Mouse (Mus musculus) neural tube, embryonic 11.5 days (tissue): ENCODE measurements around the gene Tcf20. TPM values are rescaled to one million over a fixed set of nuclear protein-coding genes. Genes with fewer than 3 reads are reported as not detected.
A peak's percentile ranks its signal among the peaks of the same experiment; 100 is the strongest.

ENCODE experiments used
- ATAC-seq: fragments of 200-750 bp; cut with Nextera tagmentation; 2 replicates; pipeline ENCODE4 v1.8.0; 2017; ENCODE audit warnings: moderate number of reproducible peaks, mild to moderate bottlenecking, moderate TSS enrichment, moderate library complexity; ENCODE audit not compliant: insufficient read depth, low FRiP score, low TSS enrichment
- DNase-seq: peaks from one replicate; pipeline ENCODE4 v3.0.0-alpha.2; 2015; ENCODE audit warnings: low spot score
- H3K27ac ChIP-seq: fragments of 300-500 bp; sonication (generic); 2 replicates; pipeline ENCODE4 v1.5.1; 2014; ENCODE audit warnings: low read depth, mild to moderate bottlenecking, low read length
- H3K27me3 ChIP-seq: fragments of 300-500 bp; sonication (generic); 2 replicates; pipeline ENCODE4 v1.6.1; 2014; ENCODE audit warnings: mild to moderate bottlenecking, low read length, mixed read lengths; ENCODE audit not compliant: control insufficient read depth, insufficient read depth
- H3K36me3 ChIP-seq: fragments of 300-500 bp; sonication (generic); 2 replicates; pipeline ENCODE4 v1.6.1; 2014; ENCODE audit warnings: mild to moderate bottlenecking, low read length, moderate library complexity, mixed read lengths; ENCODE audit not compliant: control insufficient read depth, insufficient read depth
- H3K4me1 ChIP-seq: fragments of 300-500 bp; sonication (generic); 2 replicates; pipeline ENCODE4 v1.6.1; 2014; ENCODE audit warnings: low read length, mixed read lengths; ENCODE audit not compliant: control insufficient read depth, insufficient read depth
- H3K4me2 ChIP-seq: fragments of 300-500 bp; sonication (generic); 2 replicates; pipeline ENCODE4 v1.6.1; 2014; ENCODE audit warnings: low read depth, mild to moderate bottlenecking, moderate library complexity
- H3K4me3 ChIP-seq: fragments of 300-500 bp; sonication (generic); 2 replicates; pipeline ENCODE4 v1.5.1; 2014; ENCODE audit warnings: low read depth, low read length
- H3K9ac ChIP-seq: fragments of 300-500 bp; sonication (generic); 2 replicates; pipeline ENCODE4 v1.6.1; 2014; ENCODE audit warnings: mild to moderate bottlenecking, low read length
- H3K9me3 ChIP-seq: fragments of 300-500 bp; sonication (generic); 2 replicates; pipeline ENCODE4 v1.6.1; 2016; ENCODE audit warnings: low read length; ENCODE audit not compliant: control insufficient read depth
- WGBS: fragments of 180-500 bp; shearing (Covaris S2); extraction: QIAGEN DNeasy Blood & Tissue Kit; methylation state at CpG from one replicate; pipeline ENCODE4 v1.1.7; 2014; 5-methylcytosine and 5-hydroxymethylcytosine counted together
- polyA plus RNA-seq: library from polyadenylated mRNA; unstranded; fragments of >200 nt; fragmentation: Nextera tagmentation; extraction: Ambion mirVana; gene quantifications from 2 replicates; pipeline ENCODE4 v1.2.1, GENCODE M21; 2014

The Tcf20 gene
- polyA plus RNA-seq, 1 experiment from 2014 or later = 12.4 TPM

- Histone ChIP-seq H3K27me3 (no peaks in the 10 kb centered on the region), H3K36me3 (no peaks in the 10 kb centered on the region), H3K4me3 (no peak overlapping the region), H3K9me3 (no peaks in the 10 kb centered on the region), H3K4me2 (no peak overlapping the region), H3K4me1 (no peaks in the 10 kb centered on the region), H3K27ac (no peak overlapping the region), H3K9ac (no peak overlapping the region)
- no peak for ATAC-seq
- 82% methylated on average over 3 of the region's 4 CpGs for WGBS
- no peak for DNase-seq
Observed at GRCm38 (mm10) chr15:82822347-82822746, 165.3 kb downstream of the Tcf20 start.

- Histone ChIP-seq H3K9me3 (no peaks in the 10 kb centered on the region), H3K27me3 (no peaks in the 10 kb centered on the region), H3K36me3 (no peaks in the 10 kb centered on the region), H3K4me1 (no peaks in the 10 kb centered on the region), H3K4me2 (no peak overlapping the region), H3K27ac (no peak overlapping the region), H3K9ac (no peak overlapping the region), H3K4me3 (no peak overlapping the region)
- no peak for ATAC-seq
- WGBS = 89% methylated on average over 1 of the region's 1 CpGs
- no peak for DNase-seq
Observed at GRCm38 (mm10) chr15:82821657-82822056, 166.0 kb downstream of the Tcf20 start.

DNA sequence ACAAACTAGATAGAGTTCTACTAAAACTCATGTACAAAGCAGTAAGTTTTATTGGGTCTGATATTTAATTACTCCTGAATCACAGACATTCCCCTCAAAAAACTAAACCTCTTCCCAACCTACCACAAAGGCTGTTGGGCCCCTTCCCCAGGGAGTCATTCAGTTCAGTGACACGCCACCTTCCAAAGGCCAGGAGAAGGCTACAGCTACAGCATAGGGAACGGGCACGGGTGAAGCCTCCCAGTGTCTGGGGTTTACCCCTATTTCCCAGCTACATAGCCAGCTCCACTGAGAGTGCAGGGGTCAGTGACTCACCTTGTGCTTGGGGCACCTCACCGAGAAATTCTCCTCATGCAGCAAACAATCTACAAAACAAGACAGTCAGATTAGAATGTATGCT, 172.4 kb downstream of the Tcf20 start:
- Histone ChIP-seq H3K27me3 (no peaks in the 10 kb centered on the region), H3K4me3 (no peak overlapping the region), H3K36me3 (no peaks in the 10 kb centered on the region), H3K9ac (no peak overlapping the region), H3K4me1 (no peaks in the 10 kb centered on the region), H3K27ac (no peak overlapping the region), H3K4me2 (no peak overlapping the region), H3K9me3 (no peaks in the 10 kb centered on the region)
- no peak for DNase-seq
- no peak for ATAC-seq
- WGBS = 85% methylated on average over 4 of the region's 4 CpGs

DNA sequence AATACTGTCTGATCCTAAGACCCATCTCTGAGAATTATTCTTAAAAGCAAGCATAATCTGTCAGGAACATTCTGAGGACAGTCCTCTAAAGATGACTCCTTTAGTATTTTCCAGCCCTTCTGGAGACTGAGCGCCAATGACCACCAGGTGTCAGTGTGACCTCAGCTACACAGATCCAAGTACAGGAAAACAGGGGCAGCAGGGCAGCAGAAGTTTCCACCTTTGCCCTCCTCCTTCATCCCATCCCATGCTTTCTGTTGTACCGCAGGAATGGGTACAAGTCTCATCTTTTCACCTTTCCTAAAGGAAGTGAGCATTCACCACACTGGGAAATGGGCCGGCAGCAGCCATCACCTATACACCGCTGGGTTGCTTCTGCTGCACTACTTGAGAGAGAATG, 172.9 kb downstream of the Tcf20 start:
- H3K9ac ChIP-seq = no peak overlapping the region
- no peak overlapping the region for H3K27ac ChIP-seq
- H3K27me3 ChIP-seq = no peaks in the 10 kb centered on the region
- DNase-seq = peak; percentile 72
- no peak overlapping the region for H3K4me2 ChIP-seq
- no peak for ATAC-seq
- no peak overlapping the region for H3K4me3 ChIP-seq
- no peaks in the 10 kb centered on the region; the same call in 1 of the 2 replicates for H3K4me1 ChIP-seq
- no peaks in the 10 kb centered on the region for H3K36me3 ChIP-seq
- no peaks in the 10 kb centered on the region for H3K9me3 ChIP-seq
- WGBS = 71% methylated on average over 4 of the region's 4 CpGs

DNA sequence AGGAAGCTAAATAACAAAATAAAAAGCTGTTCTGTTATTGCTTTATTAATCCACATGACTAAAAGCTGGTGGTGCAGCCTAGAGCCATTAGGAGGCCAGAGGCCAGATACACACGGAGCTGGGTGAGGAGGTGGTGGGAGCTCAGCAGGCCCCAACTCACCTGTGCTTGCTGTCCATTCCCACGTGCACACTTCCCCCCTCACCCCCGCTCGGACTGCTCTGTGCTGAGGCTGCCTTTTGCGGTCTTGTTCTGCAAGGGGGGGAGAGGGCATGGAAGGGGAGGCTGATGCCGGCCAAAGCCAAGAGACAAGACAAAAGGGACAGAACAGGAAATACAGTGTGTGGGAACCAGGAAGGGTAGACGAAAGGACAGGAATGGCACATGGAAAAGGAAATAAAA, 173.4 kb downstream of the Tcf20 start:
- DNase-seq = no peak

DNA sequence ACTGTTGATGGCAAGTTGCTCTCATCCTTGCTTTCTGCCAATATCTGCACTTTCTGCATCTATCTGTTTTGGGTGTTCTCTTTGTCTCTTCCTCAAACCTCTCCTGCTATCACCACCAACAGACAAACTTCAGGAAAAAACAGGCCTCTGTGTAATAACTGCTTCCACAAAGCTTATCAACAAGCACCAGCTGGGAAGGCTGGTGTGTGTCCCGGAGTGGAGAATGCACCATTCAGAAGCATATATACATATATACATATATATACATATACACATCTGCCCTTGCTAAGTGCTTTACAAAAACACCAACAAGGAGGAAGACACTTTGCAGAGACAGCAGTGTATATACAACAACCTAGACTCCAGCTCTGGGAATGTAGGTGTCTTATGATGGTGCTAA, 177.1 kb downstream of the Tcf20 start:
- Histone ChIP-seq H3K36me3 (no peaks in the 10 kb centered on the region), H3K27me3 (no peaks in the 10 kb centered on the region), H3K9me3 (no peaks in the 10 kb centered on the region), H3K9ac (no peak overlapping the region), H3K4me2 (no peak overlapping the region), H3K4me1 (no peaks in the 10 kb centered on the region; the same call in 1 of the 2 replicates), H3K27ac (no peak overlapping the region), H3K4me3 (no peak overlapping the region)
- DNase-seq = no peak
- 88% methylated on average over 1 of the region's 1 CpGs for WGBS
- no peak for ATAC-seq

More for the DNA sequence above, 173.4 kb downstream of the Tcf20 start:
- no peaks in the 10 kb centered on the region for H3K36me3 ChIP-seq
- no peaks in the 10 kb centered on the region for H3K9me3 ChIP-seq
- no peaks in the 10 kb centered on the region for H3K27me3 ChIP-seq
- H3K9ac ChIP-seq = no peak overlapping the region
- H3K4me2 ChIP-seq = no peak overlapping the region
- H3K4me3 ChIP-seq = no peak overlapping the region
- no peak overlapping the region for H3K27ac ChIP-seq
- ATAC-seq = no peak
- no peaks in the 10 kb centered on the region; the same call in 1 of the 2 replicates for H3K4me1 ChIP-seq
- 89% methylated on average over 7 of the region's 7 CpGs for WGBS

DNA sequence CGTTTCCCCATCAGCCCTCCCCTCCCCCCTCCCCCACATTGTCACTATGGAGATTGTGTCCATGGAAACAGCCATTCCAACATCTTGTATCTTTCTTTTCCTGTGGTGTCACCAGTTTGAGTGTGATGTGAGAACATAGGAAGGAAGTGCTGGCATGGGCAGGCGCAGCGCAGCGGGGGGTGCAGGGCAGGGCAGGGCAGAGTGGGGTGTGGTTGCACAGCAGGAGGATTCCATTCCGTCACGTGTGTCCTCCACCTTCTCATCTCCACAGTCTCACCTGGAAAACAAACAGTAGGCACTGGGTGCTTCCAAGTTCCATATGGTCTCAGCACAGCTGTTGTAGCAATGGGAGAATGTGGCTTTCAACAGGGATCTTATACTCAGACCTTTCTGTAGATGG, 178.2 kb downstream of the Tcf20 start:
- H3K36me3 ChIP-seq = no peaks in the 10 kb centered on the region
- no peaks in the 10 kb centered on the region; the same call in 1 of the 2 replicates for H3K4me1 ChIP-seq
- 76% methylated on average over 6 of the region's 6 CpGs for WGBS
- H3K9me3 ChIP-seq = no peaks in the 10 kb centered on the region
- H3K27ac ChIP-seq = no peak overlapping the region
- no peak overlapping the region for H3K4me2 ChIP-seq
- H3K9ac ChIP-seq = no peak overlapping the region
- DNase-seq = no peak
- no peaks in the 10 kb centered on the region for H3K27me3 ChIP-seq
- ATAC-seq = no peak
- H3K4me3 ChIP-seq = no peak overlapping the region

DNA sequence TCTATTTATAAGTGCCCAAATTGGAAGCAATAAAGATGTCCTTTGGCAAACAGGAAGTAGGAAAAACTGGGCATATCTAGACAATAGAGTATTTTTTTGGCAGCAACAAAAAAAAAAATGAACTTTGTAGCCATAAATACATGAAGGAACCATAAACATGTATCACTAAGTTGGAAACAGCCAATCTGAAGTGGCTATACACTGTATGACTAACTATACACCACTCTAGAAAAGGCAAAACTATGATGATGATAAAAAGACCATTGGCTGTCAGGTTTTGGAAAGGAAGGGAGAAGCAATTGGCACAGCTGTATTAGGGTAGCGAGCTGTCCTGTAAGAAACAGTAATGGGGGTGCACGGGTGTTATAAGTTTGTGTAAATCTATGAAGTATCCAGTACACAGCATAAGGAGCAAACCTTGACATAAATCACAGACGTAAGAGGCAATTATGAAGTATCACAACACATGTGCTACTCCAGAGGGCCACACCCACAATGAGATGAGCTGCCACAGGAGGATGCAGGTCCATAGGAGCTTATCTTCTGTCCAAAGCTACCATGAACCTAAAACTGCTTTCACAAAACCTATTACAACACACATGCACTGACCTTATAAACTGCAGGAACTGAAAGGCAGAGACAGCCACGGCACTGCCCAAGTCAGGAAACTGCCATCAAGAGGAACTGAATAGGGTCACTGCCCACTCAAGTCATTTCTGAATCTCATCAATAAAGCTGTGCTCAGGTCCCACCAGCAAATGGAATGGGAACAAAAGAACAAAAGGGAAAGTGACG, 180.5 kb downstream of the Tcf20 start:
- no peak overlapping the region for H3K4me3 ChIP-seq
- no peak for DNase-seq
- WGBS = 66% methylated on average over 5 of the region's 5 CpGs

More for the DNA sequence above, 180.5 kb downstream of the Tcf20 start:
- ATAC-seq = no peak
- no peak overlapping the region for H3K9ac ChIP-seq
- no peaks in the 10 kb centered on the region for H3K9me3 ChIP-seq
- 0 out of 2 replicates have a peak overlapping the region, but pooled peaks have one; percentile 5 for H3K27ac ChIP-seq
- H3K27me3 ChIP-seq = no peaks in the 10 kb centered on the region
- no peaks in the 10 kb centered on the region; the same call in 1 of the 2 replicates for H3K4me1 ChIP-seq
- no peaks in the 10 kb centered on the region for H3K36me3 ChIP-seq
- no peak overlapping the region for H3K4me2 ChIP-seq
